Mouse (Mus musculus): ENCODE data around the gene Gm8947.

GRCm38 (mm10) chr1:151157963-151158856 lies 34.0 kb upstream of the Gm8947 start:
- TF ChIP-seq TCF3 (IDR thresholded peaks at IDR 0.05; ENCODE audit: insufficient read length, low read depth) (no peak), TCF12 (IDR thresholded peaks at IDR 0.05; ENCODE audit: insufficient read depth, poor library complexity, severe bottlenecking) (no peak), E2F4 (IDR thresholded peaks at IDR 0.05; ENCODE audit: insufficient read depth) (no peak), POLR2A (IDR thresholded peaks at IDR 0.05; ENCODE audit: insufficient read length, low read depth) (no peak), MAX (IDR thresholded peaks at IDR 0.05; ENCODE audit: low read depth) (no peak), CEBPB (IDR thresholded peaks at IDR 0.05; ENCODE audit: insufficient read depth, poor library complexity, severe bottlenecking) (no peak), MYOD1 (IDR thresholded peaks at IDR 0.05; ENCODE audit: control insufficient read depth in 1 of 3, insufficient read length in 2 of 3, low read depth in 2 of 3) (no peak), USF1 (IDR thresholded peaks at IDR 0.05; ENCODE audit: low read depth) (no peak)
